Mouse (Mus musculus) spleen, adult 18-20 months (tissue): Measurements from ENCODE around the gene Dhx29.

Experiments
- DNase-seq, 2 experiments: peaks; one replicate each; pipeline ENCODE4 v3.0.0; 2022; ENCODE audit warnings: mixed read lengths in 2 of 2

Gene Dhx29

GRCm38 (mm10) chr13:112927287-112928001 lies at the start of gene Dhx29, which contains the start of gene Mtrex:
Gene Dhx29 (plus strand): TSS chr13:112927454.
Gene Mtrex (minus strand): TSS chr13:112927398.
- peak; percentile 95 to 98 for DNase-seq

DNA sequence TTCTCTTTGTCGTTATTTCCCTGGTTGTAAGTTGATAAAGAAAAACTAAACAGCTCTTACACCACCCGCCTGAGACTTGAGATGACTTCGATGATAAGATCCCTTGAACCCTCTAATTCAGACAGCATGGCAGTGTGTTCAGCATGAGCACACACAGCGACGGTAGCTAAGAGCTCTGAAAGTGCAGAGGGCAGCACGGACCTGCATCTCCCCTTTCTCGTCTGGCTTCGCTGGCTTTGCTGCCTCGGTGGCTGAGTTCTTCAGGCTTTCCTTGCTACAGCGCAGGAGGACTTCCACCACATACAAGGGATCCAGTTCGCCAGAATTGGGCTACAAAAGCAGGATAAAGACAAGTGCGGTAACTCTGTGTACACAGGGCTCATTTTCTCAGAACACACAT lies 40.0 kb upstream of the Dhx29 start:
- no peak for DNase-seq

DNA sequence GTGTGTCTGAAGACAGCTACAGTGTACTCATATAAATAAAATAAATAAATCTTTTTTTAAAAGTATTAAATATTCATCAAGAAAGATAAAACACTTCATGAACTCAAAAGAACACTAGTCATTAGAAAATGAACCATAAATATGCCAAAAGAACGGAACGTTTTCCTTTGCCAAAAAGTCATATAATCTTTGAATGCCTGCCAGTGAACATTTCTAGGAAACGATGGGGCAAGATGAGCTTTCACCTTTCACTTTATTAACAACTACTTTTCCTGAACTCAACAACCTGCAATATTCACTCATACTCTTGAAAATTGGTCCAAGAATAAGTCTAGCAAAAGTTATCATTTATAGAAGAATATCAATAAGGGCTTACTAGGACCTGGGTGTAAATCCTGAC lies 25.1 kb upstream of the Dhx29 start:
- DNase-seq = no peak

DNA sequence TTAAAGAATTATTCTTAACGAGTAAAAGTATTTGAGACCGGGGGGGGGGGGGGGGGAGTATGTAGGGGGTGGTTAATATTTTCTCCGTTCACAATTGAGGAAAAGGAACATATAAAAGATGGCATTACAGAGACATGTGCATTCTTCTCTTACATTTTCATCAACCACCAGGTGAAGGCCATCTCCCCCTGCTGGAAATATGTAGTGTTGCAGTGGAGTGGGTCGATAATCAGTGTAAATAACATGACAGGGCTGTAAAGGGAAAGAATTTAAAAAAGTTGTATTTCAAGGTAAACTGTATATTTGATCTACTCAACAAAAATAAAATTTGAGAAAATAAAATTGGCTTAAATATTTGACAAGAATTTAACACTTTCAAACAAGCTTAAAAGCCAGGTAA lies 17.6 kb upstream of the Dhx29 start:
- peak in 1 of 2 experiments; percentile 19 for DNase-seq

DNA sequence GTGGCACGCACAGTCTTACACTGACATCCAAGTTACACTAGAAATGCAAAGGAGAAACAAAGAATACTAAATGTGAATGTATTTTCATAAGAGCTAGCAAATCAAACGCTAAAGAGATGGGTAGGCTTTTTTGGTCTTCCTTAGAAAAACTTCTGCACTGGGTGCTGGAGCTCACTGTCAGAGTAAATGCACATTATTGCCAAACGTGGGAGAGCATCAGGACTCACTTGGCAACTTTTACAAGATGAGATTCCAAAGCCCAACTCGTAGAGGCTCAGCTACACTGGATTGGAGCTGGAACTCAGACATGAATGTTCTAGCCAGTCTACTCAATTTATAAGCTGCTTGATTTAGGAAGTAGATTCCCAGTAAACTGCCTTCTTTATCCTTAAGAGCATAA lies 16.8 kb upstream of the Dhx29 start:
- DNase-seq = no peak

DNA sequence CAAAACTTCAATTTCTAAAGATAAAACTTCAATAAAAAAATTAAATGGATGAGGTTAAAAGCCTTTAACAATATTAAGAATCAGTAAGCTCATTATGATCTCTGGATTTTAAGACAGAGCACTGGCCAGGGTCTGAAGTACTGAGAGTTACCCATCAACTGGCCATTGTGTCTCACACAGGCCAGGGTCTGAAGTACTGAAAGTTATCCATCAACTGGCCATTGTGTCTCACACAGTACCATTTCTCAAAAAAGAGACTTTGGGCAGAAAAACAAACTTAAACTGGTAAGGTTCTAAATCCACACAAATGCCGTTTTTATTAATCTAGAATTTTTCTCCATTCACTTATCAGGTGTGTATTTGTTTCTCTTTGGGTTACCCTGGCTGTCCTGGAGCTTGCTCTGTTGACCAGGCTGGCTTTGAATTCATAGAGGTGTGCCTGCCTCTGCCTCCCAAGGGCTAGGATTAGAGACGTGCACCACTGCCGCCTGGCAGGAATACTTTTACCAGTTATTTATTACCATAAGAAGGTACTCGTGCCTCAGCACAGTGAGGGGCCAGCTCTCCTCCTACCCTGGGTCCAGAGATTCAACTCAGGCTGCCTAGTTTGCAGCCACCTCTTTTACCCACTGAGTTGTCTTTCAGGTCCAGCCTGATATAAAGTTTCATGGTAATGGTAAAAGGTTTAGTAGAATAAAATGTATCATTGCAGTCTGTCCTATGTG lies 8.0 kb upstream of the Dhx29 start:
- no peak for DNase-seq

GRCm38 (mm10) chr13:112920906-112921305 lies 6.3 kb upstream of the Dhx29 start:
- no peak for DNase-seq

DNA sequence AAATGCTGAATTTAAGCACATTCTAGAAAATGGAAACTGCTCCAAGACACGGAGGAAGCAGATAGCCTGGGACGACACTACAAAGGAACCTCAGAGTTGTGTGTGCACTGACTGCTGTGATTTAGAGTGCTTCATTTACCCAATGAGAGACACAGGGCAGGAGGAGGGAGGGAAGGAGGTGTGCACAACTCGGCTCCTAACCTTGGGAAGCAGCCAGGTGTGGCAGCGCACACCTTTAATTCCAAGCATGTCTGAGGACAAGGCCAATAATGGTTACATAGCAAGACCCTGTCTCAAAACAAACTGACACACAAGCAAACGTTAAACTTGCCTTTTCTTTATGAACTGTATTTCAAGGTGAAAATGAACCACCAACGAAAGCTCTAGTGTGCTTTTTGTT lies 2.0 kb upstream of the Dhx29 start:
- no peak for DNase-seq

DNA sequence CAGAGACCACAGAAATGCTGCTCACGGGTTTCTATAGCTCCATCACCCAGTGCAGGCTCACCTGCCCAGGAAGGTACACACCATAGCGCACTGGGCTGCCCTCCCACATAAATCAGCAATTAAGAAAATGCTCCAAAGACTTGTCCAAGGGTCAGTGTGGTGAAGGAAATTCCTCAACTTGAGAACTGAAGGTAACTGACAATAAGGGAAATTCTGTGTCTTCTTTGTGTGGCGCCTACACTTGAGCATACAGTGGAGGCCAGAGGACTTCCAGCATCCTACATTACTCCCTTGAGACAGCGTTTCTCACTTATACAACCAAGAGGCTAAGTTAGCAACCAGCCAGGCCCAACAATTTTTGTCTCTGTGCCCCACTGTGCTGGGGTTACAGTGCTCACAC lies 1.3 kb upstream of the Dhx29 start:
- no peak for DNase-seq

- DNase-seq = peak; percentile 18 to 31
These were observed 458 bp upstream of the Dhx29 start for GRCm38 (mm10) chr13:112926796-112927195.

- no peak for DNase-seq
These were observed 899 bp downstream of the Dhx29 start for GRCm38 (mm10) chr13:112928038-112928668.

DNA sequence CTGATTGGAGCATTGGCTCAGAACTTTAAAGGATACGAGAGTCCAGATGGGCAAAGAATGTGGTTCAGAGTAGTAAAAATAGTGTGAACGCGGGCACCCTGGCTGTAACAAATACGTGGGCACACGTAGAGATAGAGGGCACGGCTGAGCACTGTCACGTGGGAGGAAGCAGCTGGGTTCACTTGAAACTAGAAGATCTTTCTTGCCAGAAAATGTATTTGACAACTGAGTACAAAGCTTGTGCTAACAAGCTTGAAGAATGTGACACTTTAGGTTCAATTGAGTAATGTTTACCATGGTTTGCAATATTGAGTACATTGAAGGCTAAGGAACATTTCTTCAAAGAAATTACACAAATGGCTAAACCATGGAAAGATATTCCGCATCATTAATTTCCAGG lies 10.9 kb downstream of the Dhx29 start:
- DNase-seq = no peak

- DNase-seq = no peak
These were observed 14.7 kb downstream of the Dhx29 start for GRCm38 (mm10) chr13:112941879-112942330.

DNA sequence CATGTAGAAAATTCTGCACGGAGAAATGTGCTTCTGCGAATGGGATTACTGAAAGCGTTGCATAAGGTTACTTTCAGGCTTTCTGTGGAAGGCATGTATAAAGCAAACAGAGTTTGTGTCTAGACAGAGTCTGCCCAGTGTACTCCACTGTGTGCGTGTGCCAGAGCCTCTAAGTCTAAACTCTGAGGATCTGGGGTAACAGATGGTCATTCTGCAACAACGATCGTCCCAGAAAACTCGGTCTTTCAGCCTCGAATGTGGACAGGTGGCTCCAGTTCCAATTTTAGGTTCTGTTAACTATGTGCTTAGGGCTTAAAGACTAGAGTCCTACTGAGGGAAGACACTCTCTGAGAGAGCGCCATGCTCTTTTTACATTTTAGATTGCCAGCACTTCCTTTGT lies 18.1 kb downstream of the Dhx29 start:
- no peak for DNase-seq

- no peak for DNase-seq
These were observed 18.6 kb downstream of the Dhx29 start for GRCm38 (mm10) chr13:112945900-112946299.

GRCm38 (mm10) chr13:112954067-112954466 lies 26.8 kb downstream of the Dhx29 start:
- DNase-seq = no peak

DNA sequence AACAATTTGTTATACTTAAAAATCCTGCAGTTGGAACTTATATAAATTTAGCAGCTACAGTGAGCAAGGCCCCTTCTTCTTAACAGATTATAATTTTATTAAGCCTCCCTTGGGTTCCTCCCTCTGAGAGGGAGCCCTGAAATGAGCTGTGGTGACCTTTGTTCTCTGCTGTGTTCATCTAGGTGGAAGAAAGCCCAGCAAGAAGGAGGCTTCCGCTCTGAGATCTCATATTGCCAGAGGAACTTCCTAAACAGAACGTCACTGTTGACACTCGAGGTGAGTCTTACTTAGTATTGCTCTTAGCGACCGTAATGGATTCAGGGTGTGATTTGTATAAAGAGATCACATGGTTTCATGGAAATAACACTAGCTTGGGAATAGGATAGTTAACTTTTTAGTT lies 35.8 kb downstream of the Dhx29 start:
- DNase-seq = no peak

DNA sequence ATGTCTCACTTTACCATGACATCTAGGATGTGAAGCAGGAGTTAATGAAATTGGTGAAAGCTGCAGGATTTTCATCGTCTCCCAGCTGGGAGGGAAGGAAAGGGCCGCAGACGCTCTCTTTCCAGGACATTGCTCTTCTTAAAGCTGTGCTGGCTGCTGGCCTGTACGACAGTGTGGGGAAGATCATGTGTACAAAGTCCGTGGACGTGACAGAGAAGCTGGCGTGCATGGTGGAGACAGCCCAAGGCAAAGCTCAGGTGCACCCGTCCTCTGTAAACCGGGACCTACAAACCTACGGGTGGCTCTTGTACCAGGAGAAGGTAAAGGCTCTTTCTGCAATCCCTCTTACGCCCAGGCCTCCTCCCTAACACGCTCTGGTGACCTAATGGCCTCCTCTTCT lies 37.2 kb downstream of the Dhx29 start:
- no peak for DNase-seq

DNA sequence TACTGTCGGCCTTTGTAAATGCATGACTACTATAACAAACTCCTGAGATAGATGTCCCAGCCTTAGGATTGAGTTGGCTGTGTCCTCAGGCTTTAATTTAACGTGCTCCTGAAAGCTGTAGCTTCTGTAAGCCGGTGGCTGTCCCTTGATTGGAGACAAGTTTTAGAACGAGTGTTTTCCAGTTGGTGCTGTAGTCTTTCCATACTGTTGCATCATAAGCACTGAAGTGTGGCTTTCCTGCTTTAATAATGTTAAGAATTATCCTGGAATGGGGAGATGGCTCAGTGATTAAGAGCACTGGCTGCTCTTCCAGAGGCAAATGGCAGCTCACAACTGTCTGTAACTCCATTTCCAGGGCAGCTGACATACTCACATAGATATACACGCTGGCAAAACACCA lies 40.0 kb downstream of the Dhx29 start:
- no peak for DNase-seq

DNA sequence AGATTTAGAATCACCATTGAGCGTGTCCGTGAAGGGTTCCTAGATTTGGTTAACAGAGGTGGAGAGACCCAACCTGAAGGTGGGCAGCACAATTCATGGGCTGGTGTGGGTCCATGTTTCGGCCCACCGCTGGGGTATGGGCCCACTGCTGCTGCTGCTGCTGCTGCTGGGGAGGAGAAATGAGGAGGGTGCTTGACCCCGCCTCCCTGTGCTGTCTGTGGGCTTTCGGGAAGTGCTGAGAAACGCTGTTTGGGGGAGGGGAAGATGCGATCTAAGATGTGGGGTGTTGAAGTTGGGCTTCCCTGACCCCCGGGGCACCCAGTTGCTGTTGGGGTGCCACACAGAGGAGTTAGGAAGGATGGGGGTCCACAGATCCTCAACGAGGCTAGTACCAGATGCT lies 49.5 kb downstream of the Dhx29 start:
- DNase-seq = no peak

DNA sequence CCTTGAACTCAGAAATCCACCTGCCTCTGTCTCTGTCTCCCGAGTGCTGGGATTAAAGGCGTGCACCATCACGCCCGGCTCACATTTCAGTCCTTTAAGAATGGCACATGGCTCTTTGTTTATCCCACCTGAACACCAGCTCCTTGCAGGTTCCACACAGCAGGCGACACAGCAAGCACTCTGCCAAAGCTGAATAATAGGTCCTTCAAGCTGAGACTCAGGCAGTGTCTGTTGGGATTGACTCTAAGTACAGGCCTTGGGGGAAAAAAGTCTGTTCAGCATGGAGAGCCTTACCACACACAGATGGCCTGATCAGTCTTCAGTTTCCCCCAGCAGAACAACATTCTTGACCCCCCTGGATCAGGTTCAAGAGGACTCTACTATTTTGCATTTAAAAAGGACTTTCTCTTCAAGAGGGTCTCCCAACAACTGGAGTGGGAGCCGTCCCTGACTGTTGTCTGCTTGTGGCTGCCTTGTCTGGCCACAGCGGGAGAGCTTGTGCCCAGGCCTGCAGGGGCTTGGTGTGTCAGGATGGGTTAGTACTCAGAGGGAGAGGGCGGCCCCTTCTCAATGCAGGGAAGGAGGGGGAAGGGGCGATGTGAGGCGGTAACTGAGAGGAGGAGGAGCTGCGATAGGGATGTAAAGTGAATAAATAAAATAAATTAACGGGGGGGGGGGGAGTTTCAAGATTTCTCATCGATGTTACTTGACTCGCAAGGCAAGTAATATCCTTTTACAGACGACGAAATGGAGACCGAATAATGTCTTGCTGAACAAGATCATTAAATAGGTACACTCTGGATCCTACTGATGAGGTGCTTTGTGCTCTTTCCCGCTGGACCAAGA lies 58.6 kb downstream of the Dhx29 start:
- DNase-seq = no peak

DNA sequence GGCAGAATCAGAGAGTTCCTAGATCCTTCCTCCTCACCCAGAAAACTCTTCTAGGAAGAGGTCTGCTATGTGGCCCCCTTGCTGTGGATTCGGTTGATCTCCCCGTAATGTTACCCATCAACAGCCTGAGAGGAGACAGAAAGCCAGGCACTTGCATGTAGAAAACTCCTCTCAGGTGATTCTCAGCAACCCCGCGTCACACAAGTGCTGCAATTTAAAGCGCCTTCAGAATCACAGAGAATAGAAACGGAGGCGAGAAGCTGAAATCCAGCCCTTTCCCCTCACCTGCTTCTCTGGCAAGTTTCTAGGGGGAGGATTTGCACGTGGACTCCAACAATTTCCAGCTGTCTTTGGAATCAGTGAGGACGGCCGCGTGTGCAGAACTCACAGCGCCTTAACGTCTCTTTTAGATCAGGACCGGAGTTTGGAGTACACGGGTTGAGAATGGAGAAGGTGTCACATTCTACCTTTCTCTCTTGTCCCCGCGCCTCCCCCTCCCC lies 59.2 kb downstream of the Dhx29 start:
- DNase-seq = no peak

DNA sequence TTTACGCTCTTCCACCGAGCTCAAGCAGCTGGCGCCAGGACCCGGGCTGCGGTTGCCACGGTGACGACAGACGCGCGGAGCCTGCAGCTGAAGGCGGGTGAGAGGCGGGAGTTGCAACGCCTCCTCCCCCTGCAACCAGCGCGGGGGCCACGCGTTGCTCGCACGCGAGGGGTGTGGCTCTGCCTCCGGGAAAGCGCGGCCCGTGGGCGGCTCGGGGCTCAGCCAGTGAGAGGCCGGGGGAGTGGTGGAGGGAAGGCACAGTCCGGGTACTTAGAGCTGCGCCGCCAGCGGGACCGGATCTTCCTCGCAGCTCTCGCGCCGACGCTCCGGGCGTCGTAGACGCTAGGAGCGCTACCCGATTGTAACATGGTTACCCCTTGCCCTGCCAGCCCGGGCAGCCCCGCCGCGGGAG lies 60.3 kb downstream of the Dhx29 start, which contains the start of gene Ccno:
TSS of gene Ccno (plus strand) at position 271 of the 412 bp plus-strand sequence.
- peak; percentile 77 to 80 for DNase-seq
